Mouse (Mus musculus) myocyte (in vitro differentiated cells): ENCODE data around the gene Lrrk1.

Experiments
- CEBPB ChIP-seq: IDR thresholded peaks from 2 replicates; pipeline ENCODE4 v1.6.1; 2011; ENCODE audit warnings: mild to moderate bottlenecking, moderate library complexity; ENCODE audit not compliant: poor library complexity, insufficient read depth, severe bottlenecking
- E2F4 ChIP-seq: IDR thresholded peaks from one replicate; pipeline ENCODE4 v1.6.1; 2011; ENCODE audit warnings: mild to moderate bottlenecking, control low read depth, moderate library complexity; ENCODE audit not compliant: insufficient read depth
- MAX ChIP-seq: IDR thresholded peaks from one replicate; pipeline ENCODE4 v1.6.1; 2011; ENCODE audit warnings: low read depth, mild to moderate bottlenecking, control low read depth
- MYOG ChIP-seq, 3 experiments: IDR thresholded peaks; one replicate each; pipeline ENCODE4 v1.6.1; 2011; ENCODE audit warnings: control low read depth in 2 of 3, low read depth in 2 of 3, mild to moderate bottlenecking in 2 of 3; ENCODE audit not compliant: insufficient read length in 2 of 3, control insufficient read depth in 1 of 3, insufficient read depth in 1 of 3
- POLR2A ChIP-seq: IDR thresholded peaks from one replicate; pipeline ENCODE4 v1.6.1; 2011; ENCODE audit warnings: low read depth, mild to moderate bottlenecking, control low read depth, moderate library complexity; ENCODE audit not compliant: insufficient read length
- POLR2AphosphoS2 ChIP-seq: IDR thresholded peaks from one replicate; pipeline ENCODE4 v1.6.1; 2011; ENCODE audit warnings: low read depth, control low read depth; ENCODE audit not compliant: insufficient read length
- TCF12 ChIP-seq: IDR thresholded peaks from one replicate; pipeline ENCODE4 v1.6.1; 2011; ENCODE audit warnings: mild to moderate bottlenecking, control low read depth; ENCODE audit not compliant: poor library complexity, insufficient read depth, severe bottlenecking
- TCF3 ChIP-seq: IDR thresholded peaks from one replicate; pipeline ENCODE4 v1.6.1; 2011; ENCODE audit warnings: low read depth, control low read depth; ENCODE audit not compliant: insufficient read length
- USF1 ChIP-seq: IDR thresholded peaks from one replicate; pipeline ENCODE4 v1.6.1; 2011; ENCODE audit warnings: low read depth, mild to moderate bottlenecking, control low read depth, moderate library complexity

GRCm38 (mm10) chr7:66364491-66364890 is 23.7 kb downstream of the Lrrk1 start:
- TF ChIP-seq USF1 (no peak), POLR2A (no peak), TCF3 (no peak), MAX (no peak), POLR2AphosphoS2 (no peak), TCF12 (no peak), MYOG (IDR thresholded peaks at IDR 0.05; ENCODE audit: control insufficient read depth in 1 of 3, insufficient read depth in 1 of 3, insufficient read length in 2 of 3, low read depth in 2 of 3) (no peak), E2F4 (no peak), CEBPB (no peak)
